Mouse (Mus musculus) kidney, adult 18-20 months (tissue): Measurements from ENCODE around the gene Snapc5.
A peak's percentile ranks its signal among the peaks of the same experiment; 100 is the strongest.
"Not testable (repeated sequence)": the region's sequence is repeated elsewhere in the genome, so short reads cannot be mapped to it uniquely, and the experiment has no call there.

ENCODE experiments used
- DNase-seq: peaks from one replicate; pipeline ENCODE4 v3.0.0; 2021

Snapc5 gene

DNA sequence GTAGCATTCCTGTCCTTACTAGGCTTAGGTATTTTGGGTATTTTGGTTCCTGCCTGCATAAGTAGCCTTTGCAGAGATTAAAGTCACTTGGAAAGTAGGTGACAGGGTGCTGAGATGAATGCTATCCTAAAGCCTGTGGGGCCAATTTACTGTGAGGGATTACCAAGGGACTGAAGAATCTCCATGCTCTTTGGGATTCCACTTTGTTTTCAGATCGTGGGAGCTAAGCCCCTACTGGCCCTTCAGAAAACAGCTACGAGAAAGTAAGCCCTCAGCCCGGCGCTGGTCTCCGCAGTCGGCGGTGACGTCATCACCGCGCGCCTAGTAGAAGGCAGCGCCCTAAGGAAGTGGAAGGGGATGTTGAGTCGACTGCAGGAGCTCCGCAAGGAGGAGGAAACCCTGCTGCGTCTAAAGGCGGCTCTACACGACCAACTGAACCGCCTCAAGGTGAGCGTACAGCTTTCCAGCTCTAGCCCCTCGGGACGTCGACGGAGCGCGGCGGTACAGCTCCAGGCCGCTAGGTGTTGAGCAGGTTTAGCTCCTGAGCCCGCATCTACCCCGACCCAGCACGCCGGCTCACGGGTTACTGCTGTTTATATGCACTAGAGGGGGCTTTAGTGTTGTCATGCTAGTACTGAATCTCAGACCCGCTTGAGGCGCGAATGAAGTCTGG lies at the start of gene Snapc5:
Gene Snapc5 (plus strand): TSS at position 301 of the 673 bp plus-strand sequence.
- peak; percentile 93 for DNase-seq

DNA sequence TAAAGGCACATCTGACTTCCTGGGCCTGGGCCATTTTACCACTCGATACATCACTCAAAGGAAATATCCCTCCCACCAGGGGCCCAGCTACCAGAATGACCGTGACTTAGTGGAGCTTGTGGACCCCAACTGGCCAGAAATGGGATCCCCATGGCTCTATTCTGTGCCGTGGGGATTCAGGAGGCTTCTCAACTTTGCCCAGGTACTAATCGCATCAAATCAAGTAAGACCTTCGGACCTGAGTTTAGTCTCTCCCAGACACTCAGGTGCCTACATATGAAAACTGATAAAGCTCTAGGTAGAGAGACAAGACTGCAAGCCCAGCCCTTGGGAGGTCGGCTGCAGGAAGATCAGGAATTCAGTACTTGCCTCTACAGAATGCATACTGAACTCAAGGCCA lies 47.5 kb upstream of the Snapc5 start:
- DNase-seq, result no peak

DNA sequence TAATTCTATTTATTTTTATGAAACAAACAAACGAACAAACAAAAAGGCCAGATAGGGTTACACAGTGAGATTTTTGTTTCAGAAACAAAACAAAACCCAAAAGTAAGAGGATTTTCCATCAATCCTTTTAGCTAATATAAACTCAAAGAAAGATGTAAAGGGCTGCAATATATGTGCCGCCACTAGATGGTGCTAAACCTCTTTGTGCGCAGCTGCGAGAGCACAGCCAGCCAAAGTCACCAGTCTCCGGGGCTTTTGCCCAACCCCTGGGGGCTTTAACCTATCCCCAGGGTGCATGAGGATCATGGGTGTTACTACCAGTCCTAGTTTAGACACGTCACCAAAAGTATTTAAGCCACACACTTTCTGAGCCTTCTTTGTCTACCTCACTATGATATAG lies 40.2 kb upstream of the Snapc5 start:
- DNase-seq, result peak; percentile 63

DNA sequence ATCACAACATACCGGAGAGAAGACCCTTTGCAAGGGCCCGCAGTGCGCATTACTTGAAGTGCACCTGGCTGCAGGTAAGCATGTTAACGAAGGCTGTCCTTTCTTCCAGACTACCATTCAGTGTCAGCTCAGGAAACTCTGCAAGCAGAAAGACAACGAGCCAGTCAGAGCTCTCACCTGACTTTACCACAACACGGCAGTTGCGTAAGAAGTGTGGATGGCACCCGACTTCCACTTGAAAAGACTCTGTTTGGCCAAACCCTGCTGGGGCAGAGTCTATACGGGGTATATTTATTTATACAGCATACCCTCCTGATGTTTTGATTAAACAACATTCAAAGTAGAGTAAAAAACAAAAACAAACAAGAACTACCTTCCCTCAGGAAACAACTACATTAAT lies 39.2 kb upstream of the Snapc5 start:
- DNase-seq, result no peak

DNA sequence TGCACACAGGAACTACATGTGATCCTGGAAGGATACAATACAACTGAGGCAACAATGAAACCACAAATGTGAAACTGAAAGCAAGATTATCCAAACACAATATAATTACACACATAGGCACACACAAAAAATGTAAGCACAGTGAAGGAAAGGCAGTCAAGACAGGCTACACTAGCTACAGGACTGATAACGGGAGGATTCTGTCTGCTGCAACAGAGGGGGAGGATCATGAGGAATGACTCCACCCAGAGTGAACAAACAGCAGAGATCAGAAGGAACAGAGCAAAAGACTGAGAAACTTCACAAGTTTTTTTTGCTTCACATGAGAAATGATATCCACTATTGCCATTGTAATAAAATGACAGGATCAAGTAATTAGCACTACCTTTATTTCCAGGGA lies 22.4 kb upstream of the Snapc5 start:
- DNase-seq, result no peak

DNA sequence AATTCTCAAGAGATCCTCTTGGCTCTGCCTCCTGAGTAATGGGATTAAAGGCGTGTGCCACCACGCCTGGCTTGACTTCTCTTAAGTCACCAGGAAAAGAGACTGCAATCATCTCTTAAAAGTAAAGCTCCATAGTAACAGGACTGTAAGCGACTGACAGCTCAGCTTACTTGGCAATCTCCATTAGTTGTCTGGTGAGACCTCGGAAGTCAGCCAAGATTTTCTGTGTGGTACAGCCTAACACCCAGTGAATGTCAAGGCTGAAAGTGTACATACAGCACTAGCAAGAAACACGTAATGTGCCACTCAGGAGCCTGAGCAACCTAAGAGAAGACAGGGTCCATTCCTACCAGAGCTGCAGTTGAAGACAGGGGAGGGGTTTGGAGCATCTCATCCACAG lies 18.6 kb upstream of the Snapc5 start:
- no peak for DNase-seq

DNA sequence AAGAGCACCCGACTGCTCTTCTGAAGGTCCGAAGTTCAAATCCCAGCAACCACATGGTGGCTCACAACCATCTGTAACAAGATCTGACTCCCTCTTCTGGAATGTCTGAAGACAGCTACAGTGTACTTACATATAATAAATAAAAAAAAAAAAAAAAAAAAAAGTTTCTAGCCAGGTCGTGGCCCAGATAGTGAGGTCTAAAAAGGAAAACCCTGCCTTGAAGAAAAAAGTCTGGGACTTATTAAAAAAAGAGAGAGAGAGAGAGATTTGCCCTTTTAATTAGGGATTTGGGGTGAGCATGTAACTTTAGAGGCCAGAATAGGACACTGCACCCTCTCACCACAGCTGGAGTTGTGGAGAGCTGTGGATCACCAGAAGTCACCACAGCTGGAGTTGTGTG lies 9.1 kb upstream of the Snapc5 start:
- DNase-seq, result not testable (repeated sequence)

DNA sequence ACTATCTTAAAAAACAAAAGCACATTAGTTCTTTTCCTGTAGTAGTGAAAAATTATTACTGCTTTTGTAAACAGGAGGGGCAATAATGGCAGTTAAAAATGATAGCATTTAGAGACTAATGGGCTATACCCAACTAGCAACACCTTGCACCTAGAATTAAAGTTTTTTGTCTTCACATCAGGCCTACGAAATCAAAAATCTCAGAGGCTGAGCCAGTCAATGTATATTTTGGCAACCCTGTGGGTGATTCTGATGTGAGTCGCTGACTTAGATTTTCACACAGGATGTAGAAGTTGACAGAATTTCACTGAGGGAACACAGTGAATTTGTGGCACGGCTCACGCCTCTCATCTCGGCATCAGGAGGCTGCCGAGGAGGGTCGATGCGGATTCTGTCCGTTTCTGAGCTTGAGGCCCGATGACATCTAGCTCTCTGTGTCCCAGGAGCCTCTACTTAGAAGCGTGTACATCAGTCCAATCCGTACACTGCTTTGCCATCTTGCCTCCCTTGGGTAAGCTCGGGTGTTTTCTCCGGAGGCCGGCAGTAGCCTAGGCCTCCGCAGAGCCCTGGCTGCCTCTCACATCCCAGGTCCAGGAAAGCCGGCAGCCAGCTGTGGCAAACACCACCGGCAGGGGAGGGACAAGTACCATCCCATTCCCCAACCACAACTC lies 6.8 kb upstream of the Snapc5 start:
- DNase-seq, result no peak

DNA sequence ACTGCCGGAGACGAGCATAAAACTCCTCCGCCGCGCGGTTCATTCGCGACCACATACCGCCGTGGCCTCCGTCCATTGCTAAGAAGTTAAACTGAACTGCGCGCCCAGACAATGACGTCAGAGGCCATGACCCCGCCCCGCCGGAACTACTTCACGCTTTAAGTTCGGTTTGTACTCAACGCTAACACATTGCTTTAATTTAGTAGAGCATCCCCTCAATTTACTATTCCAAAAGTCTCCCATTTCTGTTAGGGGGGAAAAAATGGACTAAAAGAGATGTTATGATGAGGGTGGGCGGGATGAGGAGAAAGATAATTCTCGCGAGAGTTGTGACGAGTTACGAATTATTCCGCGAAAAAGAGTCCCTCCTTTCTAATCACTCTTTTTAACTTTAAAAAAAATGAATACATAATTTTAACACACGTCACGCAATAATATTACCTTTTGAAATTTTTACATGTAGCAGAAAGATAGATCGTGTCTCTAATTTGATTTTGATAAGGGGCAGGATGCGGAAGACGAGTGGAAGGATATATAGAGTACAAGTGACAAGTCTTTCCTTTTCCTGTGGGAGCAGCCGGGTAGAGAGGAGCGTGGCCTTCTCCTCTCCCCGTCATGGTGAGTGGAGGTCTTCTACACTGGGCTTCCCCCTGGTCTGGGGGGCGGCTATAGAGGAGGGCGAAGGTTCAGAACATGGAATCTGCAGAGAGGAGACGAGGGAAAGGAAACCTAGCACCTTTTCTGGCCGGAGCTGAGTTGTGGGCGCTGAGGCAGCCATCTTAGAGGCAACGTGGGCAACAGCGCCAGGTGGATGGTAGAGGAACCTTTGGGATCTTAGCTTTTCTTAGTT lies 6.0 kb upstream of the Snapc5 start, which contains the start of the genes Zwilch and Rpl4:
Gene Zwilch (minus strand): TSS at position 289 of the 850 bp plus-strand sequence.
Gene Rpl4 (plus strand): TSS at position 560 of the 850 bp plus-strand sequence.
- DNase-seq, result peak; percentile 89

DNA sequence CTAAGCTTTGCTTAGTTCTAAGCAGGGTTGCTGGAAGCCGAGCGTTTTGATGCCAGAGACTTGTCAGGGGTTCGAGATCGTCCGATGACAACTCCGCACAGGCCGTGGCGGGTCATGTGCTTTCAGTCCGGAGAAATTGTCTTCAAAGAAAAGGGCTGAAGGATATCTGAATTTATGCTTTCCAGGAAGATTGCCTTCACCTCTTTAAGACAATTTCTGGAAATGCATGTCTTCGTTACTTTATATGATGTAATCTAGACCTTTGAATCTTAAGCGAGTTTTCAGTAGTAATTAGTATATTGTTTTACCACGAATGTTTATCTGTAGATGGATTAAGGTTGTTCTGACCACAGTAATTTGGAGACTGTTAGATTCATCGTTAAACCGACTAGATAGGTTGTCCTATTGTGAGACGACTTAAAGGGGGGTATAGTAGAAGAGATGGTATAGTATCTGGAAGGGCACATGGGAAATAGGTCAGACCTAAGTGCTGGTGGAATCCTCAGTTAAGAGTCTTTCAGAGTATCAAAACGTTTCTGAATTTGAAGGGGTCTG lies 5.3 kb upstream of the Snapc5 start:
- DNase-seq, result no peak

DNA sequence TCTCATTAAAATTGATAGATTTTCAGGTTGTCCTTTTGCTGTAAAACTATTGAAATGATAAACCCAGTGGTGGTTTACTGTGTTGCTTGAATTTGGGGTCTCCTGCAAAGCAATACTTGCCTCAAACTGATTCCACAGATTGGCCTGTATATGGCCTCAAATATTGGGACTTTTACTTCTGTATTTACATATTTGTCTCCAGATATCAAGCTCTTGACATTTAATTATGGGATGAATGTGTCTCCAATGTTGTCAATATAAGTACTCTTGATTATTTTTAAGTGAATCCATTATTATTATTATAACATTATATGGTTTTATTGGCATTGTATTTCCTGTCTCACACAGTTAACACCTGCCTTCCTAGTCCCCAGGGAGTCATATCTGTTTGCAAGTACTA lies 4.7 kb upstream of the Snapc5 start:
- no peak for DNase-seq

DNA sequence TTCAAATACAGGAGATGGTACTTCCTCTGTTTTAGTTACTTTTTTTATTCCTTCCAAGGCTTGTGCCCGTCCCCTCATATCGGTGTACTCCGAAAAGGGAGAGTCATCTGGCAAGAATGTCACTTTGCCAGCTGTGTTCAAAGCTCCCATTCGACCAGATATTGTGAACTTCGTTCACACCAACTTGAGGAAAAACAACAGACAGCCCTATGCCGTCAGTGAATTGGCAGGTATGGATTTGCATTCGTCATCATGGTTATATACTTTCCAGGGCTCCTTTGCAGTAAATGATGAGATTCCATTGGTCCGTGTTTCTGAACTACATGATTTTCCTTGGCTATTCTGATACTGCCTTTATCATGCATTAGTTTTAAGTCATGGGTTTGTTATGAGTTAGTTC lies 4.3 kb upstream of the Snapc5 start:
- no peak for DNase-seq

DNA sequence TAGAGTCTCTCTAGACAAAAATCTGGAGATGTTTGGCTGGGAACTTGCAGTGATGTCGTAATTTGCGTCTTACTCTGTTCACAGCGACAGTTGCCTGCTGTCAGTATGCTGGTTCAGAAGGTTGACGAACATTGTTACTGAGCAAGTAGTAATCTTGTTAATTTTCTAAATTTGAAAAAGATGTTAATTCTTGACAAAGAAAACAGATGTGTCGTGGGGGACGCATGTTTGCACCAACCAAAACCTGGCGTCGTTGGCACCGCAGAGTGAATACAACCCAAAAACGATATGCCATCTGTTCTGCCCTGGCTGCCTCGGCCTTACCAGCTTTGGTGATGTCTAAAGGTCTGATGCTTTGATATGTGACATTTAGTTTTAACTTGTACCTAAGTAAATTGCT lies 3.7 kb upstream of the Snapc5 start:
- DNase-seq, result no peak

DNA sequence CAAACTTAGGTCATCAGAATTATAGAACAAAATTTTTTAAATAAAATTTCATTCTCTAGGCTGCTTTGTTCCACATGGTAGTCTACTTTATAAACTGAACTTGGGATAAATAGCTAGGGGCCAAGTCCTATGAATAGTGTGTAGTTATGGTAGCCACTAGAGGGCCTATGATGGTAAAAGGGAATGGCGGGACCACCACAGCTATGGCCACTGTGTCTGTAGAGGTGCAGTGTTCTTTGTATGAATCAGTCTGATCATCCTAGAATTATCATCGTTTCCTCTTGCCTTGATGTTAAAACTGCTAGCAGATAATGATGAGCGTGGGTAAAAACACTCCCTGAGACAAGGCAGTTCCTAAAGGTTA lies 482 bp upstream of the Snapc5 start:
- DNase-seq, result no peak

DNA sequence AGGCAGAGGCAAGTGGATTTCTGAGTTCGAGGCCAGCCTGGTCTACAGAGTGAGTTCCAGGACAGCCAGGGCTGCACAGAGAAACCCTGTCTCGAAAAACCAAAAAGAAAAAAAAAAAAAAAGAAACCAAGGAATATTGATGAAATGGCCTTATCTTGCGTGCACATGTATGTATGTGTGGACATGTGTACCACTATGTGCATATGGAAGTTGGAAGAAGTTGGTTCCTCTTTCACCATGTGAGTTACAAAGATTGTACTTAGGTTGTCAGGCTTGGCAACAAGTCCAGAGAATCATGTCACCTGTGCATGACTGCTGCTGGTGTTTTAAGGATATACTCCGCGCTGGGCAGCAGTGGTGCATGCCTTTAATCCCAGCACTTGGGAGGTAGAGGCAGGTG lies 4.2 kb downstream of the Snapc5 start:
- DNase-seq, result not testable (repeated sequence)

DNA sequence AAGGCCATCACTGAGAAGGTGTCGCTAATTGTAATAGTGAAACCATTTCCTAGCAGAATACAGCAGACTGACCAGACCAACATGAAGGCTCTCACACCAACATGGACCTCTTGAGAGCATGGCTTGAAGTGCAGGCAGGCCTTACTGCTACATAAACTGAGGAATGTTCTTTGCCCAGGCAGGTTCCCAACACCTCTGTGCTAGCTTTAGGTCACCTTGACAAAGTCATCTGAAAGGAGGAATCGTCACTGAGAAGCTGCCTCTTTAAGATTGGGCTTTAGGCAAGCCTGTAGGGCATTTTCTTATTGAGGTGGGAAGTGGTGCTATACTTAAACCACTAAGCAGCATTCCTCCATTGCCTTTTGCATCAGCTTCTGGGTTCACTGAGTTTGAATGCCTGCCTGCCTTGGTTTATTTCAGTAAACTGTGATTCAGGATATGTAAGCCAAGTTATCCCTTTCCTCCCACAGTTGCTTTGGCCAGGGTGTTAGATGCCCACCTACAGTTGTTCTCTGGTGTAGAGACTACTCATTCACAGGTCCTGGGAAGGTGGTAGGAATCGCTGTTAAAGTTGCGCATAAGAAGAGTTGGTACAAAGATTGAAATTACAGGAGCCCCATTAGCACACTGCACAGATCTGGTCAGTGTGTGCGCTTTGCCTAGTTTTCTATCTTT lies 5.2 kb downstream of the Snapc5 start:
- DNase-seq, result no peak

DNA sequence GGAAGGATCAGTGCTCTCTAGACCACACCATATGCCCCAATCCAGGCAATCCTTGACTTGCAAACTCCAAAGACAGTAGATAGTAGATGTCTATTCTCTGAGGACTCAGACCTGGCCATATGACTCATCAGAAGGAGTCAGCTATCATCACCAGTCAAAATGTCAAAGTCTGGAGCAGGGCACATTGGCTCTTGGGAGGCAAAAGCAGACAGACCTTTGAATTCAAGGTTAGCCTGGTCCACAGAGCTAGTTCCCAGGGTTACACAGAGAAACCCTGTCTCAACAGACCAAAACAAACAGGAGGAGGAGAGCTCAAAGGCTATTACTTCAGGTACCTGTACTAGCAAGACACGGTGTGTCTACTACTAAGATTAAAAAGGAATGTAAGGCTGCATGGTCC lies 14.8 kb downstream of the Snapc5 start:
- no peak for DNase-seq

DNA sequence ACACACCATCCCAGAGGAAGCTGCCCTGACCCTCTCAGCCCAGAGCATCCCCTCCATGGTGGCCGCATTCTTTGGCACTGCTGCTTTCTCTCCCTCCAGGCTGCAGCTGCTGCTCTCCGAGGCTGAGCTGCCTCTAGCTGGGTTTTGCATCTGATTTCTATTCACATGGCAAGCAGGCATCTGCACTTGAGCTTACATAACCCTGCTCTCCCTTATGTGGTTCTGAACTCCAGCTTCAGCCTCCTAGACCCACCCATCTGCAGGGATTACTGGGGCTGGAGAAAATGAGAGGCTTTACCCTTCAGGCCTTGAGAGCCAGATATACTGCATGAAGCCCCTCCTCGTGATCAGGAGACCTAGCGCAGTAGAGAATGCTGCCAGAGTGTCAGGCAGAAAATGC lies 16.5 kb downstream of the Snapc5 start:
- DNase-seq, result no peak

DNA sequence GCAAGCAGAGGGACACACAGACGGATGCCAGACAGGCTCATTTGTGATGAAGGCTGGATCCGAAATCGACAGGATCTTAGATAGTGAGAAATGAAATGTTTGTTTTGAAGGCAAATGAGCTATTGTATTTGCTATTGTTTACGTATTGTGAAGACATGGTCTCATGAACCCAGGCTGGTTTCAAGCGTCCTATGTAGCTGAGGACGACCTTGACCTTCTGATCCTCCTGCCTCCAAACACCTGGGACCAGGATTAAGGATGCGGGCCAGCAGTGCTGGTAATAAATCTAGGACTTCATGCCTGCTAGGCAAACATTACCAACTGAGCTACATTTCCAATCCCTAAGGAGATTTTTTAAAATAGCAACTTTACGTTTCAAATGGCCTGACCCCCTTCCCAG lies 18.4 kb downstream of the Snapc5 start:
- DNase-seq, result no peak

DNA sequence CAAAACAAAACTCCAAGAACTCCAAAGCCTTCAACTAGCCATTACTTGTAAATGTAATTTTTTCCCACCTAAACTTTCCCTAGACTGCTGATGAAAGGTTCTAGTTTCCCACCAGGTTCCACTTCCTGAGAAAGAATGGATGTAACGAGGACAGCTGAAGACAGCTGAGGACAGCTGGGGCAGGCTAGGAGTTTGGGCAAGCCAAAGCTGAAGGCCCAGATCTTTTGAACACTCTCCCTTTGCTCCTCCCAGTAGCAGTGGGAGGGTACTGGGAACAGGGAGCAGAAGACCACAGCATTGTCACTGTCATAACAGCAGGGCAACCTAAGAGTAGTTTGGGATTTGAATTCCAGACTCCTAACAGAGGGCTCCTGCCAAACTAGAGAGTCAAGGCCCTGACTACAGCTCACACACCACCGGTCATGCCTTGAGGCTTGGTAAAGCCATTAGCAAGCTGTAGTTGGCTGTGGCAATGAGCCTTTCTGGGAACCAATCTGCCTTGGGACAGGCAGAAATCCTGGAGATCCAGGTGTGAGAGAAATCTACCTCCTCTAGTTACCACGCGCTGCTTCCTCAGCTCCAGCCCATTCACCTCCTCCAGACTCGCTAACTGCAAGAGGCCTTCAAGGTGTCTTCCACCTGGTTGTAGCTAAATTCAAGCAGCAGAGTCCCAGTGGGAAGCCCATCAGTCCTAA lies 19.1 kb downstream of the Snapc5 start:
- DNase-seq, result no peak

DNA sequence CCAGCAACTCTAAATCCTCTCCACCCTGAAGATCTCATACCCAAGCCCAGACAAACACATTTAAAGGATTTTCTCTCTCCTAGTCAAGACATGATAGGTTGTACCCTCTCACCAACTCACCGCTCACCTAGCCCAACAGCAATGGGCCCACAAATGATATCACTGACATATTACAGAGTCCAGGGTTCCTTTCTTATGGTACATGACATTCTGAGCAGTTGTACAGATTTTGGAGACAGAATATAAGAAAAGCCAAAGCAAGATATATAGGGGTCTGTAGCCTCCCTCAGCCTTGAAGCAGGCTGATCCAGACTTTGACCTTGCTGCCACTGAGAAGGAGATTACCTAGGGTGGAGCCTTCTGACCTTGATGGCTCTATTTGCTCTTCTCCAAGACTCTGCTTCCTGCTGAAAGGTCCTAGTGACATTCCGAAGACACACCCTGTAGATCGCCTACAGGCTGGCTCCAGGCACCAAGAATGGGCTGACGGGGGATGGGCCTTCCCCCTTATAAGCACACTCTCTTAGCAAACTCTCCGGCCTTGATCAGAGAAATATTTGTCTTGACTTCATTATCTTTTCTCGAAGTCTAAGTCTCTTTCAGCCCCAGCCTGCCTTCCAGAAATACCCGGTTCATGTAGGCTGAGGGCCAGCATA lies 19.8 kb downstream of the Snapc5 start:
- DNase-seq, result not testable (repeated sequence)

DNA sequence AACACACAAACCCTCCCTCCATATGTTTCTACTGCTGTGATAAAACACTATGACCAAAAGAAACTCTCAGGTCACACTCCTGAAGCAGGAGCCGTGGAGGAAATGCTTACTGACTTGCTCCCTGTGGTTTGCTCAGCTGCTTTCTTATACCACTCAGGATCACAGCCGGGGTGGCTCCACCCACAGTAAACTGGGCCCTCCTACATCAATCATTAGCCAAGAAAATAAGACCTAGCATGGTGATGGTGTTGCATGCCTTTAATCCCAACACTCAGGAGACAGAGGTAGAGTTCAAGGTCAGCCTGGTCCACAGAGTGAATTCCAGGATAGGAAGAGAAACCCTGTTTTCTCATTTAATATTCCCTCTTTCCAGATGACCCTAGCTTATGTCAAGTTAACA lies 20.8 kb downstream of the Snapc5 start:
- DNase-seq, result peak; percentile 42
